Comparison of ENCODE assay signal across 8 mouse cellular contexts in genomic region chr4:135874564-135875535, GRCm38 (mm10). TPM values are rescaled to one million over a fixed set of nuclear protein-coding genes. Genes with fewer than 3 reads are reported as not detected.
DNase-seq lines count a peak whose midpoint lies in the region; ATAC-seq and TF ChIP-seq lines count a peak whose summit lies in the region.

No protein-coding gene starts in this region.

- no peak for DNase-seq in heart, postnatal 25 days (ENCODE audit: low spot score)
- DNase-seq in midbrain, embryonic 14.5 days: peak; percentile 7
- no peak for DNase-seq in left cerebral cortex, postnatal 14 days (ENCODE audit: low spot score in 2 of 2)
- DNase-seq in frontal cortex, adult 2 months (ENCODE audit: extremely low spot score in 1 of 2, low spot score in 1 of 2): no peak
- no peak for DNase-seq in adrenal gland, postnatal 36 days

- H3K4me2 ChIP-seq in heart, embryonic 11.5 days: peak overlapping the region; percentile 77
- H3K4me2 ChIP-seq in hindbrain, embryonic 13.5 days: peak overlapping the region; percentile 88; the same call in 1 of the 2 replicates
- peak overlapping the region; percentile 67 for H3K4me2 ChIP-seq in midbrain, embryonic 14.5 days (ENCODE audit: low read length)

- H3K9ac ChIP-seq in heart, embryonic 11.5 days (ENCODE audit: low read depth, low read length): peak overlapping the region; percentile 95
- H3K9ac ChIP-seq in hindbrain, embryonic 13.5 days: no peak overlapping the region; the same call in 1 of the 2 replicates
- H3K9ac ChIP-seq in midbrain, embryonic 14.5 days (replicated peaks; ENCODE audit: low read length): no peak overlapping the region; the same call in none of the 2 replicates

- 85% methylated on average over 10 of the region's 10 CpGs for WGBS in heart, embryonic 11.5 days (ENCODE audit: insufficient replicate concordance)
- WGBS in bone marrow, adult 2 months: 47% methylated on average over 10 of the region's 10 CpGs
- 82% methylated on average over 10 of the region's 10 CpGs for WGBS in hindbrain, embryonic 13.5 days
- WGBS in midbrain, embryonic 14.5 days: 79% methylated on average over 10 of the region's 10 CpGs

- intact Hi-C loops in heart, postnatal 25 days (cut with DNase I): loop anchor here (5.0 to 10.0 kb wide), 2 partner anchors 53 to 170 kb away; no protein-coding TSS in a partner anchor
- intact Hi-C loops in left cerebral cortex, postnatal 14 days (cut with DNase I): loop anchor here (10.0 kb wide), 1 partner anchor 950 kb away; the partner anchor contains the start of gene Rsrp1

- H3K9me3 ChIP-seq in heart, embryonic 11.5 days (replicated peaks; ENCODE audit: control insufficient read depth, low read length): no peaks in the 10 kb centered on the region
- H3K9me3 ChIP-seq in hindbrain, embryonic 13.5 days: no peaks in the 10 kb centered on the region
- H3K9me3 ChIP-seq in midbrain, embryonic 14.5 days (ENCODE audit: control insufficient read depth, low read length): no peaks in the 10 kb centered on the region

- H3K4me1 ChIP-seq in heart, embryonic 11.5 days (ENCODE audit: control insufficient read depth, insufficient read depth, low read length): peaks cover 40% of the 10 kb centered on the region
- peaks cover 10% of the 10 kb centered on the region for H3K4me1 ChIP-seq in bone marrow, adult 2 months (ENCODE audit: control insufficient read depth, insufficient read depth, low read length)
- peaks cover 55% of the 10 kb centered on the region for H3K4me1 ChIP-seq in hindbrain, embryonic 13.5 days (replicated peaks)
- peaks cover 47% of the 10 kb centered on the region for H3K4me1 ChIP-seq in midbrain, embryonic 14.5 days (ENCODE audit: control insufficient read depth, insufficient read depth, low read length)

- TF ChIP-seq POLR2A in bone marrow, adult 2 months (IDR thresholded peaks at IDR 0.05; ENCODE audit: borderline replicate concordance, control insufficient read depth, low read depth, low read length): no peak

- H3K27me3 ChIP-seq in heart, embryonic 11.5 days (ENCODE audit: control insufficient read depth, insufficient read depth, low read length): no peaks in the 10 kb centered on the region
- no peaks in the 10 kb centered on the region for H3K27me3 ChIP-seq in hindbrain, embryonic 13.5 days
- no peaks in the 10 kb centered on the region for H3K27me3 ChIP-seq in midbrain, embryonic 14.5 days (ENCODE audit: control insufficient read depth, insufficient read depth, low read length)

- ATAC-seq in heart, embryonic 11.5 days (replicated peaks; ENCODE audit: insufficient number of reproducible peaks, low FRiP score, low TSS enrichment): no peak
- no peak for ATAC-seq in hindbrain, embryonic 13.5 days (ENCODE audit: low FRiP score)
- ATAC-seq in midbrain, embryonic 14.5 days (ENCODE audit: low FRiP score, low TSS enrichment): no peak

- peaks cover 11% of the 10 kb centered on the region for H3K36me3 ChIP-seq in heart, embryonic 11.5 days (ENCODE audit: control insufficient read depth, insufficient read depth, low read length)
- H3K36me3 ChIP-seq in hindbrain, embryonic 13.5 days: peaks cover 7% of the 10 kb centered on the region
- H3K36me3 ChIP-seq in midbrain, embryonic 14.5 days (ENCODE audit: control insufficient read depth, insufficient read depth, low read length): peaks cover 17% of the 10 kb centered on the region

- H3K27ac ChIP-seq in heart, embryonic 11.5 days (ENCODE audit: low read depth, low read length): peak overlapping the region; percentile 100
- peak overlapping the region; percentile 84 for H3K27ac ChIP-seq in bone marrow, adult 2 months (ENCODE audit: control insufficient read depth, insufficient read depth, low read depth, low read length, poor library complexity)
- peak overlapping the region; percentile 99; the same call in 1 of the 2 replicates for H3K27ac ChIP-seq in hindbrain, embryonic 13.5 days
- peak overlapping the region; percentile 94 for H3K27ac ChIP-seq in midbrain, embryonic 14.5 days (replicated peaks; ENCODE audit: low read depth, low read length)

- no peak overlapping the region for H3K4me3 ChIP-seq in heart, embryonic 11.5 days (ENCODE audit: low read depth, low read length)
- no peak overlapping the region for H3K4me3 ChIP-seq in bone marrow, adult 2 months (replicated peaks; ENCODE audit: control insufficient read depth, low read depth, low read length)
- no peak overlapping the region for H3K4me3 ChIP-seq in hindbrain, embryonic 13.5 days
- no peak overlapping the region for H3K4me3 ChIP-seq in midbrain, embryonic 14.5 days (replicated peaks; ENCODE audit: low read depth, low read length)

- TF ChIP-seq CTCF in bone marrow, adult 2 months (IDR thresholded peaks at IDR 0.05; ENCODE audit: control insufficient read depth, insufficient read depth, low read length): no peak

RNA-seq across cellular contexts. Expression of gene Pnrc2, which starts 1.2 kb away (rescaled TPM):
- polyA plus RNA-seq in heart, embryonic 11.5 days (2014; fragmentation: Nextera tagmentation; extraction: Ambion mirVana): 138 and 144 TPM in 2 replicates
- 10 to 100 TPM; 57.7 to 67.0 TPM for total RNA-seq in heart, postnatal 25 days (2021)
- 37.3 and 38.3 TPM in 2 replicates for polyA plus RNA-seq in bone marrow, adult 2 months (2011; ENCODE audit: insufficient read depth, insufficient read length, low replicate concordance, missing spikeins)
- 109 and 112 TPM in 2 replicates for polyA plus RNA-seq in hindbrain, embryonic 13.5 days (2015; fragmentation: Nextera tagmentation; extraction: Ambion mirVana)
- 90.8 and 122 TPM in 2 replicates for polyA plus RNA-seq in midbrain, embryonic 14.5 days (2014; fragmentation: Nextera tagmentation; extraction: Ambion mirVana)
- 10 to 100 TPM; 48.8 to 49.7 TPM for total RNA-seq in left cerebral cortex, postnatal 14 days (2021)
- 63.1 and 68.6 TPM in 2 replicates for polyA plus RNA-seq in frontal cortex, adult 2 months (2012; rRNA removed)
- total RNA-seq in adrenal gland, postnatal 36 days (2021): 100 to 1,000 TPM; 104 to 111 TPM

RNA-seq across cellular contexts. Expression of gene Srsf10, which starts 19.3 kb away (rescaled TPM):
- polyA plus RNA-seq in heart, embryonic 11.5 days (2014; fragmentation: Nextera tagmentation; extraction: Ambion mirVana): 191 and 202 TPM in 2 replicates
- total RNA-seq in heart, postnatal 25 days (2021): 10 to 100 TPM; 41.7 to 47.7 TPM
- 221 and 300 TPM in 2 replicates for polyA plus RNA-seq in bone marrow, adult 2 months (2011; ENCODE audit: insufficient read depth, insufficient read length, low replicate concordance, missing spikeins)
- polyA plus RNA-seq in hindbrain, embryonic 13.5 days (2015; fragmentation: Nextera tagmentation; extraction: Ambion mirVana): 228 and 241 TPM in 2 replicates
- 247 and 266 TPM in 2 replicates for polyA plus RNA-seq in midbrain, embryonic 14.5 days (2014; fragmentation: Nextera tagmentation; extraction: Ambion mirVana)
- 10 to 100 TPM; 71.0 to 77.4 TPM for total RNA-seq in left cerebral cortex, postnatal 14 days (2021)
- polyA plus RNA-seq in frontal cortex, adult 2 months (2012; rRNA removed): 68.2 and 68.5 TPM in 2 replicates
- 100 to 1,000 TPM in 1 of 2 experiments, 10 to 100 TPM in 1; 82.3 to 120 TPM for total RNA-seq in adrenal gland, postnatal 36 days (2021)

RNA-seq across cellular contexts. Expression of gene Cnr2, which starts 20.3 kb away (rescaled TPM):
- polyA plus RNA-seq in heart, embryonic 11.5 days (2014; fragmentation: Nextera tagmentation; extraction: Ambion mirVana): 0.25 and 0.73 TPM in 2 replicates
- under 1 TPM; 0.34 to 0.36 TPM for total RNA-seq in heart, postnatal 25 days (2021)
- polyA plus RNA-seq in bone marrow, adult 2 months (2011; ENCODE audit: insufficient read depth, insufficient read length, low replicate concordance, missing spikeins): 4.6 and 12.2 TPM in 2 replicates
- polyA plus RNA-seq in hindbrain, embryonic 13.5 days (2015; fragmentation: Nextera tagmentation; extraction: Ambion mirVana): 0.13 and 0.17 TPM in 2 replicates
- 0.17 TPM in 1 of 2 replicates, not detected in the other for polyA plus RNA-seq in midbrain, embryonic 14.5 days (2014; fragmentation: Nextera tagmentation; extraction: Ambion mirVana)
- total RNA-seq in left cerebral cortex, postnatal 14 days (2021): under 1 TPM in 1 of 2 experiments, not detected in 1; 0.09 TPM
- polyA plus RNA-seq in frontal cortex, adult 2 months (2012; rRNA removed): 0.11 and 0.14 TPM in 2 replicates
- 1 to 10 TPM; 1.3 to 1.6 TPM for total RNA-seq in adrenal gland, postnatal 36 days (2021)

RNA-seq across cellular contexts. Expression of gene Fuca1, which starts 45.7 kb away (rescaled TPM):
- 42.4 and 46.5 TPM in 2 replicates for polyA plus RNA-seq in heart, embryonic 11.5 days (2014; fragmentation: Nextera tagmentation; extraction: Ambion mirVana)
- 10 to 100 TPM; 27.4 to 29.0 TPM for total RNA-seq in heart, postnatal 25 days (2021)
- polyA plus RNA-seq in bone marrow, adult 2 months (2011; ENCODE audit: insufficient read depth, insufficient read length, low replicate concordance, missing spikeins): 57.7 and 172 TPM in 2 replicates
- polyA plus RNA-seq in hindbrain, embryonic 13.5 days (2015; fragmentation: Nextera tagmentation; extraction: Ambion mirVana): 55.8 and 60.9 TPM in 2 replicates
- 57.4 and 62.7 TPM in 2 replicates for polyA plus RNA-seq in midbrain, embryonic 14.5 days (2014; fragmentation: Nextera tagmentation; extraction: Ambion mirVana)
- 10 to 100 TPM; 34.0 to 39.0 TPM for total RNA-seq in left cerebral cortex, postnatal 14 days (2021)
- 40.4 and 42.3 TPM in 2 replicates for polyA plus RNA-seq in frontal cortex, adult 2 months (2012; rRNA removed)
- total RNA-seq in adrenal gland, postnatal 36 days (2021): 10 to 100 TPM; 84.1 to 87.4 TPM
